In genomic region chr11:70681897-70682581, GRCm38 (mm10) we compare ENCODE assay signal across 7 mouse cellular contexts. TPM values are rescaled to one million over a fixed set of nuclear protein-coding genes. Genes with fewer than 3 reads are reported as not detected.
DNase-seq lines count a peak whose midpoint lies in the region; ATAC-seq lines count a peak whose summit lies in the region.

No protein-coding gene starts in this region.

- WGBS in embryonic facial prominence, embryonic 14.5 days = 23% methylated on average over 11 of the region's 11 CpGs
- whole genome bisulfite sequencing in midbrain, embryonic 14.5 days = 8% methylated on average over 11 of the region's 11 CpGs

- H3K36me3 ChIP-seq in embryonic facial prominence, embryonic 14.5 days (ENCODE audit: control insufficient read depth, insufficient read depth, low read length) = peaks cover 58% of the 10 kb centered on the region
- peaks cover 50% of the 10 kb centered on the region for H3K36me3 ChIP-seq in midbrain, embryonic 14.5 days (ENCODE audit: control insufficient read depth, insufficient read depth, low read length)

- no peak overlapping the region for H3K4me3 ChIP-seq in embryonic facial prominence, embryonic 14.5 days (ENCODE audit: low read depth, low read length)
- no peak overlapping the region for H3K4me3 ChIP-seq in midbrain, embryonic 14.5 days (replicated peaks; ENCODE audit: low read depth, low read length)

- no peak overlapping the region for H3K27ac ChIP-seq in embryonic facial prominence, embryonic 14.5 days (replicated peaks; ENCODE audit: low read depth, low read length)
- peak overlapping the region; percentile 62 for H3K27ac ChIP-seq in midbrain, embryonic 14.5 days (replicated peaks; ENCODE audit: low read depth, low read length)

- H3K4me2 ChIP-seq in embryonic facial prominence, embryonic 14.5 days (ENCODE audit: low read depth, low read length) = no peak overlapping the region
- H3K4me2 ChIP-seq in midbrain, embryonic 14.5 days (ENCODE audit: low read length) = peak overlapping the region; percentile 19; the same call in 1 of the 2 replicates

- no peaks in the 10 kb centered on the region for H3K27me3 ChIP-seq in embryonic facial prominence, embryonic 14.5 days (replicated peaks; ENCODE audit: control insufficient read depth, insufficient read depth, low read length)
- H3K27me3 ChIP-seq in midbrain, embryonic 14.5 days (ENCODE audit: control insufficient read depth, insufficient read depth, low read length) = no peaks in the 10 kb centered on the region

- peak; percentile 64 to 93 for DNase-seq in left cerebral cortex, postnatal 14 days (ENCODE audit: low spot score in 2 of 2)
- DNase-seq in left cerebral cortex, adult 11 months (ENCODE audit: low spot score) = no peak
- DNase-seq in NIH3T3 (ENCODE audit: low read depth) = peak; percentile 72
- peak; percentile 61 for DNase-seq in embryonic facial prominence, embryonic 14.5 days (ENCODE audit: low spot score)
- DNase-seq in kidney, postnatal 10 days = peak; percentile 47
- DNase-seq in midbrain, embryonic 14.5 days = peak; percentile 85
- no peak for DNase-seq in adrenal gland, adult 18-20 months (ENCODE audit: low spot score in 2 of 2)

- H3K9ac ChIP-seq in embryonic facial prominence, embryonic 14.5 days (ENCODE audit: low read depth, low read length) = 0 out of 2 replicates have a peak overlapping the region, but pooled peaks have one; percentile 10
- H3K9ac ChIP-seq in midbrain, embryonic 14.5 days (replicated peaks; ENCODE audit: low read length) = no peak overlapping the region

- peak; percentile 65; the same call in 1 of the 2 replicates for ATAC-seq in embryonic facial prominence, embryonic 14.5 days (ENCODE audit: low read depth)
- peak; percentile 73 for ATAC-seq in midbrain, embryonic 14.5 days (ENCODE audit: low FRiP score, low TSS enrichment)

- intact Hi-C loops in left cerebral cortex, postnatal 14 days (cut with DNase I) = loop anchor here (5.0 kb wide), 1 partner anchor 75 kb away; no protein-coding TSS in a partner anchor

- H3K9me3 ChIP-seq in embryonic facial prominence, embryonic 14.5 days (ENCODE audit: control insufficient read depth, low read length) = no peaks in the 10 kb centered on the region
- H3K9me3 ChIP-seq in midbrain, embryonic 14.5 days (ENCODE audit: control insufficient read depth, low read length) = no peaks in the 10 kb centered on the region

- no peaks in the 10 kb centered on the region; the same call in 1 of the 2 replicates for H3K4me1 ChIP-seq in embryonic facial prominence, embryonic 14.5 days (ENCODE audit: control insufficient read depth, insufficient read depth, low read length)
- peaks cover 17% of the 10 kb centered on the region for H3K4me1 ChIP-seq in midbrain, embryonic 14.5 days (ENCODE audit: control insufficient read depth, insufficient read depth, low read length)

RNA-seq across cellular contexts. Expression of gene Camta2, which starts 5.9 kb away (rescaled TPM):
- 100 to 1,000 TPM; 217 to 223 TPM for total RNA-seq in left cerebral cortex, postnatal 14 days (2021)
- polyA plus RNA-seq in embryonic facial prominence, embryonic 14.5 days (2014; fragmentation: Nextera tagmentation; extraction: Ambion mirVana) = 12.6 and 12.8 TPM in 2 replicates
- polyA plus RNA-seq in midbrain, embryonic 14.5 days (2014; fragmentation: Nextera tagmentation; extraction: Ambion mirVana) = 19.4 and 21.0 TPM in 2 replicates
- 10 to 100 TPM; 43.7 to 54.7 TPM for total RNA-seq in adrenal gland, adult 18-20 months (2021)

RNA-seq across cellular contexts. Expression of gene Spag7, which starts 12.8 kb away (rescaled TPM):
- total RNA-seq in left cerebral cortex, postnatal 14 days (2021) = 10 to 100 TPM; 53.5 to 53.8 TPM
- 88.9 and 97.1 TPM in 2 replicates for polyA plus RNA-seq in embryonic facial prominence, embryonic 14.5 days (2014; fragmentation: Nextera tagmentation; extraction: Ambion mirVana)
- 101 and 132 TPM in 2 replicates for polyA plus RNA-seq in midbrain, embryonic 14.5 days (2014; fragmentation: Nextera tagmentation; extraction: Ambion mirVana)
- 10 to 100 TPM; 70.4 to 91.3 TPM for total RNA-seq in adrenal gland, adult 18-20 months (2021)

RNA-seq across cellular contexts. Expression of gene Inca1, which starts 17.9 kb away (rescaled TPM):
- 1 to 10 TPM; 1.4 to 1.6 TPM for total RNA-seq in left cerebral cortex, postnatal 14 days (2021)
- polyA plus RNA-seq in embryonic facial prominence, embryonic 14.5 days (2014; fragmentation: Nextera tagmentation; extraction: Ambion mirVana) = 1.1 TPM in 2 replicates
- polyA plus RNA-seq in midbrain, embryonic 14.5 days (2014; fragmentation: Nextera tagmentation; extraction: Ambion mirVana) = 0.95 and 1.6 TPM in 2 replicates
- 10 to 100 TPM in 1 of 2 experiments, 1 to 10 TPM in 1; 6.8 to 14.0 TPM for total RNA-seq in adrenal gland, adult 18-20 months (2021)

RNA-seq across cellular contexts. Expression of gene Kif1c, which starts 18.3 kb away (rescaled TPM):
- total RNA-seq in left cerebral cortex, postnatal 14 days (2021) = 10 to 100 TPM; 43.9 to 46.0 TPM
- 14.4 and 14.8 TPM in 2 replicates for polyA plus RNA-seq in embryonic facial prominence, embryonic 14.5 days (2014; fragmentation: Nextera tagmentation; extraction: Ambion mirVana)
- 4.0 and 6.6 TPM in 2 replicates for polyA plus RNA-seq in midbrain, embryonic 14.5 days (2014; fragmentation: Nextera tagmentation; extraction: Ambion mirVana)
- 100 to 1,000 TPM; 153 to 212 TPM for total RNA-seq in adrenal gland, adult 18-20 months (2021)

RNA-seq across cellular contexts. Expression of gene Eno3, which starts 25.0 kb away (rescaled TPM):
- 1 to 10 TPM; 8.3 to 8.6 TPM for total RNA-seq in left cerebral cortex, postnatal 14 days (2021)
- polyA plus RNA-seq in embryonic facial prominence, embryonic 14.5 days (2014; fragmentation: Nextera tagmentation; extraction: Ambion mirVana) = 165 and 289 TPM in 2 replicates
- polyA plus RNA-seq in midbrain, embryonic 14.5 days (2014; fragmentation: Nextera tagmentation; extraction: Ambion mirVana) = 8.5 and 8.7 TPM in 2 replicates
- 10 to 100 TPM; 29.0 to 44.2 TPM for total RNA-seq in adrenal gland, adult 18-20 months (2021)

Comparison
In these comparisons a context has a peak if more than half of its experiments do, and no peak if none do; other contexts are left out.
1. DNase-seq: peak in left cerebral cortex, postnatal 14 days (2 of 2), NIH3T3 (single experiment), embryonic facial prominence, embryonic 14.5 days (single experiment), kidney, postnatal 10 days (single experiment) and midbrain, embryonic 14.5 days (single experiment); none in left cerebral cortex, adult 11 months (single experiment) and adrenal gland, adult 18-20 months (0 of 2).